Mouse (Mus musculus) left cerebral cortex, adult 18-20 months (tissue): ENCODE data around the gene Rpl10. TPM values are rescaled to one million over a fixed set of nuclear protein-coding genes. Genes with fewer than 3 reads are reported as not detected.

Source experiments
- DNase-seq, 2 experiments: peaks; one replicate each; pipeline ENCODE4 v3.0.0; 2021 to 2022; ENCODE audit warnings: low spot score in 2 of 2, mixed read lengths in 1 of 2
- microRNA-seq, 2 experiments: library from miRNA; unstranded; fragments of <30 nt; microRNA quantifications; one replicate each; pipeline ENCODE4 v1.2.0; 2021
- total RNA-seq, 2 experiments: library from RNA; stranded (reverse); gene quantifications; 2 replicates each; pipeline ENCODE4 v1.2.3; 2021

Rpl10 gene
- total RNA-seq, 2 experiments from 2014 or later: 188 to 216 TPM

GRCm38 (mm10) chrX:74281041-74281731 is 10.6 kb downstream of the Rpl10 start:
- DNase-seq: no peak

GRCm38 (mm10) chrX:74281732-74282394 is 11.3 kb downstream of the Rpl10 start, which contains the start of the genes Taz and Dnase1l1:
Gene Taz, plus strand, starts transcription at chrX:74281912.
Gene Dnase1l1, minus strand, starts transcription at chrX:74282337.
- DNase-seq: peak; percentile 21 to 52

- peak; percentile 78 to 83 for DNase-seq
Measured at GRCm38 (mm10) chrX:74282395-74283091, 11.9 kb downstream of the Rpl10 start.

- DNase-seq: no peak
Measured at GRCm38 (mm10) chrX:74283092-74283437, 12.5 kb downstream of the Rpl10 start.

GRCm38 (mm10) chrX:74293431-74293830 is 22.8 kb downstream of the Rpl10 start:
- no peak for DNase-seq

GRCm38 (mm10) chrX:74296538-74297448 is 26.2 kb downstream of the Rpl10 start, which contains the start of gene Atp6ap1:
Gene Atp6ap1, plus strand, starts transcription at chrX:74297097.
- DNase-seq: peak; percentile 90 to 91

GRCm38 (mm10) chrX:74298348-74298747 is 27.7 kb downstream of the Rpl10 start:
- DNase-seq: no peak

GRCm38 (mm10) chrX:74299721-74300120 is 29.1 kb downstream of the Rpl10 start:
- DNase-seq: no peak

GRCm38 (mm10) chrX:74304867-74305700 is 34.5 kb downstream of the Rpl10 start, which contains the start of gene Gdi1:
Gene Gdi1, plus strand, starts transcription at chrX:74304998.
- peak; percentile 52 to 67 for DNase-seq

- DNase-seq: peak; percentile 85 to 89
Measured at GRCm38 (mm10) chrX:74312540-74313464, 42.2 kb downstream of the Rpl10 start, which contains the start of gene Fam50a. Gene Fam50a, plus strand, starts transcription at chrX:74313033.

Small RNA genes lying within 50 kb of the gene (microRNA-seq; reads per million reads assigned to microRNA genes)
- gene Mir7091 (0 reads per million in 2 experiments), gene Mir7092 (0 to 0.21 reads per million in 2 experiments)

Other genes with a start within 250 kb of the Rpl10 start
- gene Irak1, start 246.9 kb upstream of the Rpl10 start, total RNA-seq: 10 to 100 TPM; 48.2 to 49.0 TPM
- gene Opn1mw, start 143.3 kb upstream of the Rpl10 start, total RNA-seq: under 1 TPM; 0.60 to 0.70 TPM
- gene Mecp2, start 135.4 kb upstream of the Rpl10 start, total RNA-seq: 10 to 100 TPM; 89.6 to 94.8 TPM
- gene Tex28, start 103.0 kb upstream of the Rpl10 start, total RNA-seq: not detected
- not detected for gene Tktl1, start 93.6 kb upstream of the Rpl10 start, total RNA-seq
- 10 to 100 TPM; 44.0 to 49.5 TPM for gene Flna, start 21.0 kb upstream of the Rpl10 start, total RNA-seq
- gene Emd, start 16.1 kb upstream of the Rpl10 start, total RNA-seq: 10 to 100 TPM; 35.3 to 39.6 TPM
- 10 to 100 TPM; 60.4 to 62.5 TPM for gene Taz, start 11.1 kb downstream of the Rpl10 start, total RNA-seq
- gene Dnase1l1, start 11.5 kb downstream of the Rpl10 start, total RNA-seq: 1 to 10 TPM; 3.0 to 3.3 TPM
- 100 to 1,000 TPM; 353 to 362 TPM for gene Atp6ap1, start 26.3 kb downstream of the Rpl10 start, total RNA-seq
- gene Gdi1, start 34.2 kb downstream of the Rpl10 start, total RNA-seq: 100 to 1,000 TPM; 611 to 641 TPM
- gene Fam50a, start 42.2 kb downstream of the Rpl10 start, total RNA-seq: 10 to 100 TPM; 26.5 to 26.8 TPM
- 10 to 100 TPM; 22.7 to 24.6 TPM for gene Plxna3, start 58.3 kb downstream of the Rpl10 start, total RNA-seq
- 10 to 100 TPM; 20.5 to 23.9 TPM for gene Lage3, start 82.8 kb downstream of the Rpl10 start, total RNA-seq
- gene Ubl4a, start 102.4 kb downstream of the Rpl10 start, total RNA-seq: 10 to 100 TPM; 68.3 to 71.6 TPM
- gene Slc10a3, start 102.5 kb downstream of the Rpl10 start, total RNA-seq: 1 to 10 TPM; 2.7 to 3.4 TPM
- 10 to 100 TPM; 18.2 to 19.7 TPM for gene Fam3a, start 122.5 kb downstream of the Rpl10 start, total RNA-seq
- 10 to 100 TPM; 41.3 to 45.7 TPM for gene Ikbkg, start 122.5 kb downstream of the Rpl10 start, total RNA-seq
- 10 to 100 TPM; 28.3 to 37.7 TPM for gene G6pdx, start 158.4 kb downstream of the Rpl10 start, total RNA-seq
- not detected for gene Gm6880, start 210.6 kb downstream of the Rpl10 start, total RNA-seq